Mouse (Mus musculus): ENCODE measurements around the gene Macc1.

Macc1 gene

DNA sequence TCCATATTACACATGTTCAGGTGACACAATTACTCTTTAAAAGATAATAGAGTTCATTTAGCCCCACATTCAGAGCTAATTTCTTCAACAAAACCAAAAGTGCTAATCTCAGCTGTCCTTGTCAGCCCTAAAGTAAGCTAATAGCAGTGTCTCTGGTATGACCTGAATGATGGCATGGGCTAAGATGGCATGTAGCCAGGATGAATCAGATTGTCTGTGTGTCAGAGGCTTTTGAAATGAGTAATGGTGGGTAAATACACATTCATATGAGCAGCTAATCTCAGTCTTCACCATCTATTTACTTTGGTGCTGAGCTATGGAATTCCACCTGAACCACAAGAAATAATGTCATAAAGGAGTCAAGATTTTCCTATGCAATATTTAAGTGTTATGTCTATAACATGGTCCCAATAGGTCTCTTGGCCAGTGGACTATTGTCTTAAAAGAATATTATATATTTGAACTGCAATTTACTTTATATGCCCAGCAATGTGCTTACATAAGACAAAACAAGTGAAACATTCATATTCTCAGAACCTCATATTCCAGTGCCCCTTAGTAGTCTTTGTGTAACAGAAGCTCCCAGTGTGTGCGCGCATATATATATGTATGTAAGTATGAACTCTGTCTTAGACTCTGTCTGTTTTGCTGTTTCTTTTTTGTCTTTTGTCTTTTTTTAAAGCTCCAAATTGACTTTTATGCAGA lies 112.3 kb downstream of the Macc1 start:
- Histone ChIP-seq H3K27me3 (ENCODE audit: insufficient read depth, low read length) (no peaks in the 10 kb centered on the region), H3K4me1 (replicated peaks; ENCODE audit: low read depth, low read length) (no peaks in the 10 kb centered on the region), H3K36me3 (ENCODE audit: insufficient read depth, low read length) (no peaks in the 10 kb centered on the region), H3K9me3 (ENCODE audit: low read length) (no peaks in the 10 kb centered on the region), H3K4me3 (replicated peaks; ENCODE audit: low read length) (no peak overlapping the region)
- TF ChIP-seq NANOG (IDR thresholded peaks at IDR 0.05; ENCODE audit: borderline replicate concordance, low read length), result no peak
- no peak for TF ChIP-seq POU5F1 (IDR thresholded peaks at IDR 0.05; ENCODE audit: borderline replicate concordance, low read length)
- TF ChIP-seq CTCF (conservative IDR thresholded peaks at IDR 0.05; ENCODE audit: low read length), result no peak

DNA sequence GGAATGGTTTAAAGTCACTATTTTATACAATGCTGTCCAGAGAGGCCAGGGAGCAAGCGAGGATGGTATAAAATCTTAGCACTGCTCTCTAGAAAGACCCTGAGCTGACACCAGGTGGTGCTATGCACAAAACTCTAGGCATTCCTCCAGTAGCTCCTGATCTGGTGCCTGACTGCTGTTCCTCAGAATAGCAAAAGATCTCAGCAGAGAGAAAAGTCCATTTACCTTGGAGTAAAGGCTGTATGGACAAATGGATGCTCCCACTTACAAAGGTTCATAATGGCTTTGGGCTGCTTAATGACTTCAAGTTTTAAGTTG lies 112.8 kb downstream of the Macc1 start:
- Histone ChIP-seq H3K27me3 (ENCODE audit: insufficient read depth, low read length) (no peaks in the 10 kb centered on the region), H3K4me1 (replicated peaks; ENCODE audit: low read depth, low read length) (no peaks in the 10 kb centered on the region), H3K9me3 (ENCODE audit: low read length) (no peaks in the 10 kb centered on the region), H3K4me3 (replicated peaks; ENCODE audit: low read length) (no peak overlapping the region), H3K36me3 (ENCODE audit: insufficient read depth, low read length) (no peaks in the 10 kb centered on the region)
- no peak for TF ChIP-seq NANOG (IDR thresholded peaks at IDR 0.05; ENCODE audit: borderline replicate concordance, low read length)
- TF ChIP-seq CTCF (conservative IDR thresholded peaks at IDR 0.05; ENCODE audit: low read length), result peak; percentile 23; the same call in 1 of the 2 replicates

DNA sequence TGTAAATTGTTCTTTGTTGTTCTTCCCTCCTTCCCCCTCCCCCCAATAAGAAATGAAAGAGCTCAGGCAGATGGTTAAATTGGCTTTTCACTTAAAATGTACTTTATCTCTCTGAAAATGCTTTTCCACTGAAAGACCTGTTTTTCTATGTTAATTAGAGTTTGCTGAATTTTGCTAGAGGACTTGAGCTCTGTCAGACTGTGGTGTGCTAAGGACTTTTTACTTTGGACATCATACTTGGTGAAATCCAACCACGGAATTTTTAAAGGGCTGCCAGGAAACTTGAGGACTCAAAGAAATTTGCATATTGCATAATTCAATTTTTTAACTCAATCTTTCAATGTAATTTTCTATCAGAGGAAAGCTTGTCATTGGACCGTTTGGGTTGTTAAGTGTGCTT lies 126.7 kb downstream of the Macc1 start:
- no peak overlapping the region for H3K4me3 ChIP-seq (replicated peaks; ENCODE audit: low read length)
- H3K36me3 ChIP-seq (ENCODE audit: insufficient read depth, low read length), result no peaks in the 10 kb centered on the region
- H3K9me3 ChIP-seq (ENCODE audit: low read length), result no peaks in the 10 kb centered on the region
- no peaks in the 10 kb centered on the region for H3K4me1 ChIP-seq (replicated peaks; ENCODE audit: low read depth, low read length)
- TF ChIP-seq NANOG (IDR thresholded peaks at IDR 0.05; ENCODE audit: borderline replicate concordance, low read length), result no peak
- TF ChIP-seq CTCF (conservative IDR thresholded peaks at IDR 0.05; ENCODE audit: low read length), result no peak
- TF ChIP-seq POU5F1 (IDR thresholded peaks at IDR 0.05; ENCODE audit: borderline replicate concordance, low read length), result no peak
- H3K27me3 ChIP-seq (ENCODE audit: insufficient read depth, low read length), result no peaks in the 10 kb centered on the region

DNA sequence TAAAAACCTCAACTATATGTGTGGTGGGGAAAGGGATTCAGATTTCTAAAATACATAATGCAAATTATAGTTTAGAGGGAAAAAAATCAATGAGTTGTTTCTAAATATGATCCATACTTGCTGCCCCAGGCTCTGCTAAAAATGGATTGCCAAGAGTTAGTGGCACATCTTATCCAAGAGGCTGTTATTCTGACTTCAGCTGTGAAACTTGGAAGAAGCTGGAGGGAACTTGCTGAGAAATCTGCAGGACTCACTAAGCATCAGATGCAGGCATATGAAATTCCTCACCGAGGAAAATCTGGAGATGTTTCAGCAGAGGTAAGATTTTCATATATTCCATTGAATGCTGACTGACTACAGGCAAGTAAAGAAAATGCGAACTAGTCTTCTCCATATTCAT lies 136.0 kb downstream of the Macc1 start:
- Histone ChIP-seq H3K4me3 (replicated peaks; ENCODE audit: low read length) (no peak overlapping the region), H3K4me1 (replicated peaks; ENCODE audit: low read depth, low read length) (no peaks in the 10 kb centered on the region), H3K36me3 (ENCODE audit: insufficient read depth, low read length) (no peaks in the 10 kb centered on the region), H3K27me3 (ENCODE audit: insufficient read depth, low read length) (no peaks in the 10 kb centered on the region), H3K9me3 (ENCODE audit: low read length) (no peaks in the 10 kb centered on the region)
- TF ChIP-seq POU5F1 (IDR thresholded peaks at IDR 0.05; ENCODE audit: borderline replicate concordance, low read length) (no peak), NANOG (IDR thresholded peaks at IDR 0.05; ENCODE audit: borderline replicate concordance, low read length) (no peak), CTCF (conservative IDR thresholded peaks at IDR 0.05; ENCODE audit: low read length) (no peak)

DNA sequence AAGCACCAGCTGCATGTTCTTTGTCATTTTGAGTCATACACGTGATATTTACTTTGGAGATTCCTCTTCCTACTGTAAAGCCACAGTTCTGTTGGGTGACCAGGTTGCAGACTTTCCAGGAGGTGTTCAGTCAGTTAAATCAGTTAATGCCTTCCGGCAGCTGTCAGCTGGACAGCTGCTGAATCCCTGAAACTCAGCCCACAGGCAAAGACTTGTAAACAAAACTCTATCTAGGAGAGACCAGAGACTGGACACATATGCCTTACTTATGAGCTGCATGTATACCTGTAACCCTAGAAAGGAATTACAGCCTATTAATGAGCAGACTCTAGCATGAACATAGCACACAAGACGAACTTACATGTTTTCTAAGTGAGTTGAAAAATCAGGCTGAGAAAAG lies 137.2 kb downstream of the Macc1 start:
- no peaks in the 10 kb centered on the region for H3K4me1 ChIP-seq (replicated peaks; ENCODE audit: low read depth, low read length)
- H3K9me3 ChIP-seq (ENCODE audit: low read length), result no peaks in the 10 kb centered on the region
- no peaks in the 10 kb centered on the region for H3K36me3 ChIP-seq (ENCODE audit: insufficient read depth, low read length)
- TF ChIP-seq CTCF (conservative IDR thresholded peaks at IDR 0.05; ENCODE audit: low read length) (no peak), NANOG (IDR thresholded peaks at IDR 0.05; ENCODE audit: borderline replicate concordance, low read length) (no peak), POU5F1 (IDR thresholded peaks at IDR 0.05; ENCODE audit: borderline replicate concordance, low read length) (no peak)
- no peak overlapping the region for H3K4me3 ChIP-seq (replicated peaks; ENCODE audit: low read length)
- H3K27me3 ChIP-seq (ENCODE audit: insufficient read depth, low read length), result no peaks in the 10 kb centered on the region

DNA sequence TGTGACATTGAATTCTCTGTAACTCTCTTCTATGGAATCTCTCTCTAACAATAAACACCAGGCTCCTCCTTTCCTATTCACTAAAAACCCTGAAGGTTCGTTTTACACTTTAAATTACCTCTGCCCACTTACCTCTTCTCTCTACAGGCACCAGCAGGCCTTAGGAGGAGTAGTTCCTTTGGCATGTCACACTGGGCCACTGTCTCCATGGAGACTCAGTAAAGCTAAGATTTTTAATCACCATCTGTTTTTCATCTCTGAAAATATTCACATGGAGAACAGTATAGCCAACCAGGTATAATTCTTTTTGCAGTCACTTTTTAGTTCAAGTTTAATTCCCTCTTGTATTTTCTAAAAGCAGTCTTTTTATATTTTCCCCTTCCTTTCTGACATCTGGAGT lies 140.0 kb downstream of the Macc1 start:
- Histone ChIP-seq H3K9me3 (ENCODE audit: low read length) (no peaks in the 10 kb centered on the region), H3K4me3 (replicated peaks; ENCODE audit: low read length) (no peak overlapping the region)
- TF ChIP-seq POU5F1 (IDR thresholded peaks at IDR 0.05; ENCODE audit: borderline replicate concordance, low read length), result no peak
- no peak for TF ChIP-seq NANOG (IDR thresholded peaks at IDR 0.05; ENCODE audit: borderline replicate concordance, low read length)
- TF ChIP-seq CTCF (conservative IDR thresholded peaks at IDR 0.05; ENCODE audit: low read length), result no peak

DNA sequence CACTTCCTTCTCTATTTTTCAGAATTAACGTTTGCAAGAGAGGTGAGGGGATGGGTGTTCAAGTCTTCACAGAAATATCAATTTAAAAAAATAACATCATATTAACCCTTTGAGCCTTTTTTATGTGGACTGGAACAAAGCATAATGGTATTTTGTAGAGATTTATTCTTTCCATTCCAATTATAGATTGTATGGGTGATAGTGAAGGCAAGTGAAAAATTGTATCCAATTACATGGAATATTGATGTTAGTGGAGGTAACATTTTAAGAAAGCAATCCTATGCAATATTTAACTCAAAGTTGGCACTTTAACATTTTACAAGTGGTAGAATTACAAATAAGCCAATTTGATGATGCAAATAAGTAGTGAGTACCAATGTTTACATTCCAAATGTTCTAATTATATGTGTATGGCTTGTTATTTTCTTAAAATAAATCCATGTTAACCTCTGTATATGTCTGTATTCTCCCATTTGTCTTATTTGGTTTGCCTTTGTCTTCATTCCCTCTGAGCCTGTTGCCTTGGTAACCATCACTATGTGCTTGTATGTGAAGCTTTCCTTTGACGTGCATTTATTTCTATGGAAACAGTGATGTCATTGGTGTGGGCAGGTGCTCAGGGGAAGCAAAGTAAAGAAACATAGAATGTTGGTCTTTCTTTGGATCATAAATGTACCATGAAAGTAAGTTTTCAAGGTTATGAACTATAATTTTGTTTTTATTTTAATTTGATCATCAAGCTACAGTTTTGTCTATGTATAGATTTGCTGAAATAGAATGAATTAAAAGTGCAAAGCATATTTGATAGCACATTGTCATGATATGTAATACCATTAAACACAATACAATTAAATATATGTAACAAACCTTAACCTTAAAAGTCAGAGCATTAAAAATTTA lies 150.2 kb downstream of the Macc1 start:
- no peak for TF ChIP-seq POU5F1 (IDR thresholded peaks at IDR 0.05; ENCODE audit: borderline replicate concordance, low read length)
- TF ChIP-seq NANOG (IDR thresholded peaks at IDR 0.05; ENCODE audit: borderline replicate concordance, low read length), result no peak
- TF ChIP-seq CTCF (conservative IDR thresholded peaks at IDR 0.05; ENCODE audit: low read length), result no peak
- H3K4me1 ChIP-seq (replicated peaks; ENCODE audit: low read depth, low read length), result no peaks in the 10 kb centered on the region
- H3K36me3 ChIP-seq (ENCODE audit: insufficient read depth, low read length), result no peaks in the 10 kb centered on the region
- no peaks in the 10 kb centered on the region for H3K27me3 ChIP-seq (ENCODE audit: insufficient read depth, low read length)
- H3K4me3 ChIP-seq (replicated peaks; ENCODE audit: low read length), result no peak overlapping the region
- no peaks in the 10 kb centered on the region for H3K9me3 ChIP-seq (ENCODE audit: low read length)

More for the DNA sequence above, 140.0 kb downstream of the Macc1 start:
- Histone ChIP-seq H3K27me3 (ENCODE audit: insufficient read depth, low read length) (no peaks in the 10 kb centered on the region), H3K4me1 (replicated peaks; ENCODE audit: low read depth, low read length) (no peaks in the 10 kb centered on the region), H3K36me3 (ENCODE audit: insufficient read depth, low read length) (no peaks in the 10 kb centered on the region)

DNA sequence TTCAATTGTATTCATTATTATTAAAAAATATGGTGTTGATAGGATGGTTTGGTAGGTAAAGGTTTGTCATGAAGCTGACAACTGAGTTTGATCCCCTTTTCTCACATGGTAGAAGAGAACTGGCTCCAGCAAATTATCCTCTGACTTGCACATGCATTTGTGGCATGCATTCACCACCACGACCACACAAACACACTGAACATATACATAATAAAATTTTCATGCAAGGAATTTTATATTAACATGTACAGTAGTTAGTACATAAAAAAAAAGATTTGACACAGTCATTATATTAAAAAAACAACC lies 150.8 kb downstream of the Macc1 start:
- TF ChIP-seq POU5F1 (IDR thresholded peaks at IDR 0.05; ENCODE audit: borderline replicate concordance, low read length) (no peak), NANOG (IDR thresholded peaks at IDR 0.05; ENCODE audit: borderline replicate concordance, low read length) (no peak), CTCF (conservative IDR thresholded peaks at IDR 0.05; ENCODE audit: low read length) (no peak)
- Histone ChIP-seq H3K9me3 (ENCODE audit: low read length) (no peaks in the 10 kb centered on the region), H3K27me3 (ENCODE audit: insufficient read depth, low read length) (no peaks in the 10 kb centered on the region), H3K4me1 (replicated peaks; ENCODE audit: low read depth, low read length) (no peaks in the 10 kb centered on the region), H3K36me3 (ENCODE audit: insufficient read depth, low read length) (no peaks in the 10 kb centered on the region), H3K4me3 (replicated peaks; ENCODE audit: low read length) (no peak overlapping the region)

Data from E14TG2a.4 (cell line).